Mouse (Mus musculus) G1E (cell line): ENCODE data around the gene Rreb1. TPM values are rescaled to one million over a fixed set of nuclear protein-coding genes. Genes with fewer than 3 reads are reported as not detected.

Experiments
- ATAC-seq: 2 replicates; pipeline ENCODE4 v1.8.0; 2016; ENCODE audit warnings: mild to moderate bottlenecking; ENCODE audit not compliant: insufficient number of reproducible peaks, poor library complexity, low FRiP score, severe bottlenecking; ENCODE audit errors: extremely low read depth
- DNase-seq: peaks from one replicate; pipeline ENCODE4 v3.0.0; 2012; ENCODE audit warnings: low spot score
- H3K27me3 ChIP-seq: 2 replicates; pipeline ENCODE4 v1.6.1; 2012; ENCODE audit warnings: mild to moderate bottlenecking, low read length, inconsistent platforms; ENCODE audit not compliant: insufficient read depth
- H3K36me3 ChIP-seq: replicated peaks from 2 replicates; pipeline ENCODE3; 2012; ENCODE audit warnings: mild to moderate bottlenecking, inconsistent platforms
- H3K4me1 ChIP-seq: 2 replicates; pipeline ENCODE4 v1.6.1; 2012; ENCODE audit warnings: low read depth, low read length, inconsistent platforms, mixed read lengths; ENCODE audit not compliant: insufficient read depth
- H3K4me3 ChIP-seq: 2 replicates; pipeline ENCODE4 v1.5.1; 2012; ENCODE audit warnings: low read depth, mild to moderate bottlenecking, inconsistent platforms, low read length, moderate library complexity, mixed read lengths
- H3K9me3 ChIP-seq: replicated peaks from 2 replicates; pipeline ENCODE4 v1.6.1; 2012; ENCODE audit warnings: inconsistent platforms
- CTCF ChIP-seq: IDR thresholded peaks from 2 replicates; pipeline ENCODE4 v1.5.1; 2012; ENCODE audit warnings: low read depth, low read length, inconsistent platforms, mixed read lengths
- GATA1 ChIP-seq: IDR thresholded peaks from 2 replicates; pipeline ENCODE4 v1.6.1; 2012; ENCODE audit warnings: borderline replicate concordance, low read length, inconsistent platforms, mixed read lengths
- GATA2 ChIP-seq: IDR thresholded peaks from 2 replicates; pipeline ENCODE4 v1.6.1; 2012; ENCODE audit warnings: low read depth, low read length, inconsistent platforms, borderline replicate concordance
- POLR2AphosphoS5 ChIP-seq: IDR thresholded peaks from 2 replicates; pipeline ENCODE4 v1.6.1; 2012; ENCODE audit warnings: low read depth, low read length, inconsistent platforms; ENCODE audit not compliant: insufficient replicate concordance
- TAL1 ChIP-seq: conservative IDR thresholded peaks from 2 replicates; pipeline ENCODE4 v1.6.1; 2012; ENCODE audit warnings: low read depth, low read length, inconsistent platforms, mixed read lengths
- polyA plus RNA-seq: library from polyadenylated mRNA; stranded (reverse); fragments of >175 nt; gene quantifications from 2 replicates; pipeline ENCODE4 v1.2.3, GENCODE M21; 2012
- total RNA-seq, 2 experiments: library from RNA; stranded (forward) in 1 of 2; stranded (reverse) in 1 of 2; fragments of 200-1000 nt in 1 of 2; fragments of >200 nt in 1 of 2; fragmentation: Nextera tagmentation in 1 of 2; gene quantifications; 2 replicates each; pipeline ENCODE4 v1.2.3; 2014 to 2017

Gene Rreb1
- total and polyA plus RNA-seq, 3 experiments = 16.8 to 122 (median 87.2) TPM

DNA sequence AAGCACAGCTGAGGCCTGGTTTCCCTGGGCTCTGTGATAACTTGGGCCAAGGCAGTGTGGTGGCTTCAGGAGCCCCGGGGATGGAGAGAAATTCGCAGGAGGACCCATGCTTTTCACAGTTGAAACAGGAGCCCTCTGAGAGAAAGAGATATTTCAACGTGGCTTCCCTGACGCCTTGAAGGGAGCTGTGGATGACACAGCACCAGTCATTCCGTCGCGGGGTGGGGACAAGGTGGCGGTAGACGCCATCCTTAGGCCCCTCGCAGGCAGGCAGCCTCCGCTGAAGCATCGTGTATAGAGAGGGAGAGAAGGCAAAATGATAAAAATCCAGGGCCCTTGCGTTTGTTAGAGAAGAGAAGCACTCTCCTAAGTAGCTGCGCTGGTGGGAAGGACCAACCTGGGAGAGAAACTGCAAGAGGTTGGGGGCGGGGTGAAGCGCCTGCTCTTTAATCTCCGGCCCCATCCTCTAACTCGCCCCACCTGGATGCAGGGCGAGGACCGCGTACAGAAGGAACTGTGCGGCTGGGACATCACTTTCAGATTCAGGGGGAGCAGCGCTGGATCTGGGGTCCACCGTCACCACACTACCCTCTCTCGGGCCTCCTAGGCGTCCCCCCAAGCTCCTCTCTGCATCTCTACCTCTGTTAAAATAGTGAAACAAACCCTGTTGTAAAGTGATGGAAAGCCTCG lies 46.9 kb downstream of the Rreb1 start:
- DNase-seq (no peak), ATAC-seq (peak; percentile 46)
- Histone ChIP-seq H3K4me1 (peaks cover 52% of the 10 kb centered on the region), H3K9me3 (no peaks in the 10 kb centered on the region), H3K27me3 (no peaks in the 10 kb centered on the region), H3K36me3 (peaks cover 4% of the 10 kb centered on the region), H3K4me3 (peak overlapping the region; percentile 97)
- TF ChIP-seq TAL1 = no peak

- H3K4me1 ChIP-seq = peaks cover 59% of the 10 kb centered on the region
- ATAC-seq (peak; percentile 57; the same call in 1 of the 2 replicates), DNase-seq (peak; percentile 89)
- no peaks in the 10 kb centered on the region for H3K9me3 ChIP-seq
- peaks cover 6% of the 10 kb centered on the region for H3K36me3 ChIP-seq
- H3K27me3 ChIP-seq = no peaks in the 10 kb centered on the region
- H3K4me3 ChIP-seq = peak overlapping the region; percentile 97
- TF ChIP-seq POLR2AphosphoS5 (no peak), GATA1 (no peak), GATA2 (no peak), TAL1 (no peak), CTCF (no peak)
These were observed 47.6 kb downstream of the Rreb1 start for GRCm38 (mm10) chr13:37825646-37826280.

DNA sequence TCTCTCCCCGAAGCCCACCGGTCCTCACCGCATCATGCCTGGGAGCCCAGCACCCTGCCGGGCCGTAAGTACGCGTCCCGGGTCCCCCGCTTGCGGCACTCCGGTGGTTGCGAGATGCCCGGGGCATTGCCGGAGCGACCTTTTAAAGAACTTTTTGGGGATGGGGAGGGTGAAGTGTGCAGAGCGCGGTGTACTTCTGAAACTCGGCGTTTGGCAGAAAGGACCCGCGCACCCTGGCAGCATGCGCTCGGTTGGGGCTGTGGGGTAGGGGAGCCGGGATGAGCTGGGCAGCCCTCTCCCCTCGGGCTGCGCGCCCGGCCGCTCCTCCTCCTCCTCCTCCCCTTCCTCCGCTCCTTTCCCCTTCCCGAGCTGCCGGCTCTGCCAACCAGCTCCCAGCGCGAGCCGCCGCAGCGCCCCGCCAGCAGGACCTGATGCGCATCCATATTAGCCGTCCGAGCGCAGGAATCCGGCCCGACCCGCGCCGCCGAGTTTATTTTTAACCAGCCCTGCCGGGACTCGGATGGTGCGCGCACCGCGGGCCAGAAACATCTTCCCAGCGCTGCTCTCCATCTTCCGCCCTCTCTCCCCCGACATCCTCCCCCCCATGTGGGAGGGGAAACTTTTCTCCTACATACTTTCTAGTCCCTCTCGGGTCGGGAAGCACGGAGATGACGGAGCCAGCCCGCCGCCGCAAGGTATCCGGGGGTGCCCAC lies 48.2 kb downstream of the Rreb1 start:
- DNase-seq = peak; percentile 63
- peaks cover 62% of the 10 kb centered on the region for H3K4me1 ChIP-seq
- no peaks in the 10 kb centered on the region for H3K9me3 ChIP-seq
- H3K4me3 ChIP-seq = peak overlapping the region; percentile 97
- no peak for ATAC-seq
- H3K27me3 ChIP-seq = no peaks in the 10 kb centered on the region
- TF ChIP-seq CTCF = no peak
- H3K36me3 ChIP-seq = peaks cover 10% of the 10 kb centered on the region

GRCm38 (mm10) chr13:37826994-37827262 lies 48.7 kb downstream of the Rreb1 start:
- H3K36me3 ChIP-seq = peaks cover 15% of the 10 kb centered on the region
- no peaks in the 10 kb centered on the region for H3K9me3 ChIP-seq
- H3K27me3 ChIP-seq = no peaks in the 10 kb centered on the region
- peak overlapping the region; percentile 97 for H3K4me3 ChIP-seq
- peaks cover 64% of the 10 kb centered on the region for H3K4me1 ChIP-seq
- TF ChIP-seq POLR2AphosphoS5 (no peak), GATA2 (no peak), GATA1 (no peak), TAL1 (no peak), CTCF (no peak)
- ATAC-seq = no peak
- DNase-seq = no peak

- Histone ChIP-seq H3K36me3 (peaks cover 20% of the 10 kb centered on the region), H3K9me3 (no peaks in the 10 kb centered on the region), H3K4me1 (peaks cover 69% of the 10 kb centered on the region), H3K4me3 (peak overlapping the region; percentile 97), H3K27me3 (no peaks in the 10 kb centered on the region)
- DNase-seq (peak; percentile 65), ATAC-seq (no peak)
- TF ChIP-seq GATA2 = no peak
- TF ChIP-seq CTCF = no peak
- TF ChIP-seq POLR2AphosphoS5 = no peak
- TF ChIP-seq GATA1 = no peak
- no peak for TF ChIP-seq TAL1
These were observed 49.2 kb downstream of the Rreb1 start for GRCm38 (mm10) chr13:37827263-37827995.

DNA sequence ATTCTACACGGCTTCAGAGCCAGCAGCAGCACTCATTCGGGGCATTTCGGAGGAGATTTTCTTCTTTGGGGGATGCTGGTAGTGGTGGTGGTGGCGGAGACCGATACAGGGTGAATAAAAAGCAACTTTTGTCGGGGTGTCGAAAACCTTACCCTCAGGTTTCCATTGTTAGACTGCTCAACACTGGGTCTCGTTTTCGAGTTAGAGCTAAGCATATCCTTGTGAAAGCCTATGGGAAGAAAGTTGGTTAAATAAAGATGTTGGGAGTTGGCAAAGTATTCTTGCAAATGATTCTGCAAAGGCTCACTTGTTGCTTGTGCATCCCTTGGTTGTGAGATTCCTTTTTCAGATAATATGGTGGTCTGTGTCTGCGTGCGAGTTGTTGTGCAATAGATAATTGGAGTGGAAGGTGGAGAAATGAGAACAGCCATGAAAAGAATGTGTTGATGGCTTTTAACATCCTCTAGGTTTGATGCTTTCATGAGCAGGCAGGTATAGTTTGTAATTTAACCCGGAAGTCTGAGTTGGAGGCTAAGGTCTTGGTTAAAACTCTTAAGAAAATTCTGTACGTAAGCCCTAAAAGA lies 49.9 kb downstream of the Rreb1 start:
- Histone ChIP-seq H3K4me1 (peaks cover 75% of the 10 kb centered on the region), H3K4me3 (peak overlapping the region; percentile 97), H3K36me3 (peaks cover 25% of the 10 kb centered on the region), H3K27me3 (no peaks in the 10 kb centered on the region), H3K9me3 (no peaks in the 10 kb centered on the region)
- DNase-seq (no peak), ATAC-seq (no peak)
- no peak for TF ChIP-seq TAL1
- no peak for TF ChIP-seq POLR2AphosphoS5
- no peak for TF ChIP-seq GATA1
- no peak for TF ChIP-seq CTCF
- no peak for TF ChIP-seq GATA2
